Mouse (Mus musculus) hematopoietic multipotent progenitor cell, adult 10-12 weeks (in vitro differentiated cells): ENCODE results near the gene Cry2. TPM values are rescaled to one million over a fixed set of nuclear protein-coding genes. Genes with fewer than 3 reads are reported as not detected.

Experiments
- polyA plus RNA-seq: library from polyadenylated mRNA; stranded (reverse); fragments of >175 nt; gene quantifications from 2 replicates; pipeline ENCODE4 v1.2.3, GENCODE M21; 2012; ENCODE audit warnings: low replicate concordance

The Cry2 gene
- 6.8 and 9.3 TPM in 2 replicates for polyA plus RNA-seq

DNA sequence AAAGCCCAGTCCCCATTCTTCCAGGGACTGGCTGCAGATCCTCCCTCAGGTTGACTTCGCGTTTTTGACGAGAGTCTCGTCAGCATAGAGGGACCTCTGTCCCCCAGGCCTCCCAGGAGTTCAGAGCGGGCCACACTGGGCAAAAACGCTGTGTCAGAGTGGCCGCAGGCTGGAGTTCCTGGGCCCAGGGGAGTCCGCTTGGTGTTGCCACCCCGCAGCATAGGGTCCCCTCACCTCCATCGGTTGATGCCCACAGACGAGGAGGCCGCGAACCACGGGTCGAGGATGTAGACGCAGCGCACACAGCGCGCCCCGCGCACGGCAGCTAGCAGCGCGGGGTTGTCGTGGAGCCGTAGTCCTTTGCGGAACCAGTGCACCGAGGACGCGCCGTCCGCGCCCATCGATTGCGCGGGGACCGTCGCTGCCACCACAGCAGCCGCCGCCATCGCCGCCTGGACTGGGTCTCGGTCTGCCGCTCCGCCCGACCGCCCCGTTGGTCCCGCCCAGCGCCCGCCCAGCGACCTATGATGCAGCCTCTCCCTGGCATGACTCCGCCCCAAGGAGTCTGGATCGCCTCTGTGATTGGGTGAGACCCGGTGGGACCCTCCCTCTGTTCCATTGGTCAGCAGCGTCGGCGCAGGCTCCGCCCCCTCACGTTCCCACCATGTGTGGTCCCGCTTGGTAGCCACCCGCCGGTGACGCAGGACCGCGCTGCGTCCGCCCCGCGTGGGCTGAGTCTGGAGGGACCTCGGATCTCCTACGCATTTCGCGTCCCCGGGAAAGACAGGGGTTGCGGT, at the start of gene Cry2:
TSS of gene Cry2 (minus strand) at position 466 of the 797 bp plus-strand sequence.

DNA sequence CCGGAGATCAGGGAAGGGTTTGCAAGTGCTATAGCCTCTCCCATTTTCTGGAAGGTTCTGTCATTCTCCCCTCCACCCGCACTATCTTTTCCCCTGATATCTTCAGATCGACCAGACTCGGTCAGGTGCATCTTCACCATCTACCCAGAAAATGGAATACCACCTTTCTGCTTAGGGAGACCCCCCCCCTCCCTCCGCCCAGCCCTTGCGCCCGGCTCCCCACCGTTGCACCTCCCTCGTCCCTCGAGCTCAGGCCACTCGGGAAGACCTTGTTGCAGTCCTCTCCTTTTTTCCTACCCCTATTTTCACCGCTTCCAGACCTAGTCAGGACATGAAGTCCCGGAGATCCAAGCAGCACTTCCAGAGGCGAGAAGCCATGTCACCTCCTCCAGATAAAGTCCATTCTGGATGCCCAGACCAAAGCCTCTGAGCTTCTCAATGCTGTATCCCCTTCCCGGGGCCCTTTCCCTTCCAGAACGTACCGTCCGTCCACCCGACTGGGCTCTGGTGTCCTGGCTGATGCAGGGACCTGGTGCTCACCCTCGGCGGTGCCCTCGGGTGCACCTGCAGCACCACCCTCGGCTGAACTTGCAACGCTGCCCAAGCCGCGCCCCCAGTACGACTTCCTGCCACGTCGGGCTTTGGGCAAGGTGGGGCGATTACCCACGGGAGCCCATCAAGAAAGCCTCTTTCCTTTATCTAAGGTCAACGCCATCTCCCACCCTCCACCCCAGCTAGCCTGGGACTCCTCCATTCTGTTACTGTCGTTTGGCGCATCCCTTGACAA, 26.3 kb upstream of the Cry2 start, which contains the start of gene Slc35c1:
TSS of gene Slc35c1 (minus strand) at position 618 of the 787 bp plus-strand sequence.

DNA sequence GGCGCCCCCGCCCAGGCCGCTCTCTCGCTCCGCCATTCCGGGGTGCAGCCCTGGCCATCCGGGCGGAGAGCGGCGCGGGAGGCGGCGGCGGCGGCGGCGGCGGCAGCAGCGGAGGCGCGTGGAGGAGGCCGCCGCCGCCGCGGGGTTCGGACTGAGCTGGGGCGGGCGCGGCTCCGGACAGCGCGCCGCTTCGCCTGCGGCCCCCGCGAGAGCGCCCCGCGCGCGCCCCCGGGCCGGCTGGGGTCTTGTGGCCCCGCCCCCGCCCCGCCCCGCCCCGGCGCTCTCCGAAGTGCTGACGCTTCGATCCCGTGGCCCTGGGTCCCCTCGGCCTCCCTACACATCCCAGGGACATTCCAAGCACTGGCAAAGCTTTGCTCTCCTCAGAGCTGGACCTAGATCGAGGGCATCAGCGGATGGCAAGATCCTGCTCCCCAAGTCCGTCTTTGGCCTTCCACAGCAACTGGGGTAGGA, 32.7 kb downstream of the Cry2 start, which contains the start of gene Mapk8ip1:
TSS of gene Mapk8ip1 (minus strand) at position 173 of the 471 bp plus-strand sequence.

DNA sequence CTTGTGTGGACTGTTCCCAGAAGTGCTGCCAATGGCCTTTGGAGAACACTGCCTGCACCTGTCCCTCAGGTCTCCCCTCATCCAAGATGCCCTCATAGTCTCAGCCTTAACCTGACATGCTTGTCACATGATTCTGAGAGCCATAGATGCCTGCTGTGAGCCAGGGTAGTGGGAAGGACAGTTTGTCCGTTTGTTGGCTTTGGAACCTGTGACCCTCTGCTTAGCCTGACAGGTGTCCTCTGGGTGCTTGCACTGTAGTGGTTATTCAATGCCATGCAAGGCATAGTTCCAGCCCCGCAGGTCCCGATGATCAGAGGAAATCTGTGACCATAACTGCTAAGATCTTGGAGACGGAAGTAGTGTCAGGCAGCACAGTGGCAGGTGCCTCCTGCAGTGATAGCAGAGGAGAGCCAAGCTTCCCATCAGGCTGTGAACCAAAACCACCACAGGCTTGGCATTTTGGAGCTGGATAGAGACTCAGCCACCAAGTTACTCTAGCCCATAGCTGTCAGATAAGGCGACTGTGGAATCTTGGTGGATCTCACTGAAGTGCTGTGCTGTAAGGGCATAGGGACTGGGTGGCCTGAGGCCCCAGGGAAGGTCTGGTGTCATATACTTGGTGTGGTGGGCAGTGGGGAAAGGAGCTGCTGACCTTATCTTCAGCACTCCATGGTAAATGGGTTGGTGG, 51.8 kb downstream of the Cry2 start, which contains the start of gene 1700029I15Rik:
TSS of gene 1700029I15Rik (plus strand) at position 638 of the 688 bp plus-strand sequence.

DNA sequence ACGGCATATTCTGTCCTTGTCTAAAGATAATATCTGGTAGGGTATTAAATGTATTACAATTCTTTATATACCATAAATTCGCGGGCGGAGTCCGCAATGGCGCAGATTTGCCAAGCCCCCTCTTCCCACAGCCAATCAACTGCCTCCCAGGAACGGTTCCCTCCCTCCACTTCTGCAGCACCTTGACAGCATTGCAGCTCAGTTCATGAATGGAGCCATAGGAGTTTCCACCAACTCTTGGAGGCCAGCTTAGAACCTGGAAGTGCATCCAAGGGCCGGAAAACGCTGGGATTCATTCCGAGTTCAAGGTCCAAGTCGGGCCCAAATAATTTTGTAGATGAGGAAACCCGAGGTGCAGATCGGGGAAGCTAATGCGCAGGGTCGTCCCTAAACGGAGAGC, 59.3 kb downstream of the Cry2 start, which contains the start of the genes Pex16 and Large2:
TSS of gene Pex16 (plus strand) at position 163 of the 400 bp plus-strand sequence.
TSS of gene Large2 (minus strand) at position 356 of the 400 bp plus-strand sequence.

Other genes with a start within 250 kb of the Cry2 start
- 28.5 and 34.8 TPM in 2 replicates for gene Pex16, start 59.4 kb downstream of the Cry2 start, polyA plus RNA-seq
- 0.36 and 0.64 TPM in 2 replicates for gene Large2, start 59.2 kb downstream of the Cry2 start, polyA plus RNA-seq
- 4.6 and 8.0 TPM in 2 replicates for gene 1700029I15Rik, start 51.5 kb downstream of the Cry2 start, polyA plus RNA-seq
- gene Mapk8ip1, start 32.8 kb downstream of the Cry2 start, polyA plus RNA-seq: 0.83 and 2.0 TPM in 2 replicates
- 36.4 and 39.7 TPM in 2 replicates for gene Slc35c1, start 26.5 kb upstream of the Cry2 start, polyA plus RNA-seq
- gene Chst1, start 165.7 kb upstream of the Cry2 start, polyA plus RNA-seq: 9.0 and 10.2 TPM in 2 replicates